Mouse (Mus musculus) adipocyte (in vitro differentiated cells): ENCODE results near the gene Gm7534.
"Not testable (repeated sequence)": the region's sequence is repeated elsewhere in the genome, so short reads cannot be mapped to it uniquely, and the experiment has no call there.

ENCODE experiments used
- DNase-seq: peaks from one replicate; pipeline ENCODE4 v3.0.0-alpha.2; 2016; ENCODE audit warnings: low spot score

The Gm7534 gene

DNA sequence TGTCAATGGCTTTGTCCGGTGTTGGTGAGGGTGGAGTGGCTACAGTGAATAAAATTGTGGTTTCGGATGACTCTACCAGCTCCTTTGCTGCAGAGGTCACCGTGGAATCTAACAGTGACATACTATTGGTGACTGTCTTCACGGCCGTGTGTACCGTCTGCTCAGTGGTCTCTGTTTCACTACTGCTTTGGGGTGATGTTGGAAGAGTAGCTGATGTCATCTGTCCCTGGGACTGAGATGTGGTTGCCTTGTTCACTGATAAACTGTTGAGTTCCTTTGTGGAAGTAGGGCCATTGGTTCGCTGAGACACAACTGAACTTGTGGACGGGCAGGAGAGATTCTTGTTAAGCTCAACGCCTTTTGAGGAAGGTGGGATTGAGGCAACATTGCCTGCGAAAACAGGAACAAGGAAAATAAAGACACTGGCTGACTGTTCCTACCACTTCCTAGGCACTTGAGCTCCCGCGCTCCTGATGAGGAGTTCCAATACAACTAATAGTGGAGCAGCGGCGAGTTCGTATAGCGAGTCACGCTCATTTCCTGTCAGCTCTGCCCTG lies 614 bp upstream of the Gm7534 start:
- DNase-seq, result no peak

DNA sequence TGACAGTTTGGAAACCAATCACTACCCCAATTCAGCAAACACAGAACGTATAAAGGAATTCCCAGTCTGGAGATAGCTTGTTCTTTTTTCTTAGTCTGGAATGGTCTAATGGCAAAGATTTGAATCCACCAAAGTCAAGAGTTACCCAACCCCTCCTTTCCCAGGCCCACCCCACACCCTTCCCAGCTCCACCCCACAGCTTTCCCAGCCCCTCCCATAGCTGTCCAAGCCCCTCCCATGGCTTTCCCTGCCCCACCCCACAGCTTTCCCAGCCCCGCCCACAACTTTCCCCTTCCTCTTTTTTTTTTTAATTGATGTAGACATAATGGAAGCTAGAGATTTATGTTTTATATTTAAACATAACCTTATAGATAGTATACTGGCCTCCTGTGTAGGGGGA lies 3.4 kb downstream of the Gm7534 start:
- DNase-seq, result no peak

DNA sequence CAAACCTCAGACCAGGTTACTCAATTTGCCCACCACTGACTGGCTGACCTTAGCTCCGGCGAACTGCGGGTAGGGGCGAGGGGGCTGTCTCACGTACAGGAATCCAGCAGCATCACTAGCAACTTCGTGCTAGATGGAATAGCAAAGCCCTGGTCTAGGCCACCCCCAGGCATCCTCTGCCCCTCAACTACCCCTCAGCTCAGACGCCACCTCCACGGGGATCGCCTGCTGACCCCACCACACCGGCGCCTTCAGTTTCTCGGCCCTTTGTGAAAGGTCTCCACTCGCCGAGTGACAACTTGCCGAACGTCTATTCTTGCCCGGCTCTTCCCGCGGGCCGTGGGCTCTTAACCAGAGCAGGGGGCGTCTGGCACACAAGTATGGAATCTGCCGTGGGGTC lies 16.5 kb downstream of the Gm7534 start:
- no peak for DNase-seq

DNA sequence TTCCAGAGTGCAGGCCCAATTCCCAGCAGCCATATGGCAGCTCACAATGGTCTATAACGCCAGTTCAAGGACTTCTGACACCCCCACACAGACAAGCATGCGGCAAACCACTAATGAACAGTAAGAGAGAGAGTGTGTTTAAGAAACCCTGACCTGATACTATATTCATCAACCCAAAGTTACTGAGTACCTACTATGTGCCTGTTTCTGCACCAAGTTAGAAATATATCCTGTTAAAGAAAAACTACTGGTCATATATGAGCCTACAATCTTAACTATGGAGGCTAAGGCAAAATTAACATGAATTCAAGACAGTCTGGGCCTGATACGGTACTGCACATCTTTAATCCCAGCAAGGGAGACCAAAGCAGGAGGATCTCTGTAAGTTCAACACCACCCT lies 17.2 kb downstream of the Gm7534 start:
- DNase-seq, result no peak

DNA sequence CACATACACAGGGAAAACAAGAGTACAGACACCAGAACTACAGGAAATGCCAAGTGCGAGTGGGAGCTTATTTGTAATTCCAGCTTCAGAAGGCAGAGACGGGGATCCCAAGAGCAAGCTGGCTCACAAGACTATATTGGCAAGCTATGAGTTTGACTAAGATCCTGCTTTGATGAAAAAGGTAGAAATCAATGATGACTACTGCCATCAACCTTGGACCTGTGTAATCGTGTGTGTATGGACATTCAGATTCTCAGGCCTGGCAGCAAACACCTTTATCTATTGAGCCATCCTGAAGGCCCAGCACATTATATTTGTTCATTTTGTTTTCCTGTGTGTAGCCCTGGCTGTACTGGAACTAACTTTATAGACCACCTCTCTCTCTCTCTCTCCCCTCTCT lies 19.1 kb downstream of the Gm7534 start:
- no peak for DNase-seq

DNA sequence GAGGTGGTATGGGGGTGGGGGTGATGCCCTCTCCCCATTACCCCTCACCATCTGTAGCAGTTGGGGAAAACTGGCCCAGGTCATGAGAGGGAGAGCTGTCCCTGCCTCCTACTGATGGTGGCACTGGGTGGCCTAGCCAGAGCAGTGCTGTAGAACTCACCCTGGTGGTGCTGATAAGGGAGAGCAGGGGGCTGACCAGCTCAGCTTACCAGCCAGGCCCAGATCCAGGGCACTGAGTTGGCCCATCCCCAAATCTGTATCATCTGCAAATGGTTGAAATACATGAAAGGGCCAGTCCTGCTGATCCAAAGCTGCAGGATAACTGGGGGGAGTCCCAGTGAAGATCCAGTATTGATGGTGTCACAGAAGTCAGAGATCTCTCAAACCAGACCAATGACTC lies 21.0 kb downstream of the Gm7534 start:
- no peak for DNase-seq

DNA sequence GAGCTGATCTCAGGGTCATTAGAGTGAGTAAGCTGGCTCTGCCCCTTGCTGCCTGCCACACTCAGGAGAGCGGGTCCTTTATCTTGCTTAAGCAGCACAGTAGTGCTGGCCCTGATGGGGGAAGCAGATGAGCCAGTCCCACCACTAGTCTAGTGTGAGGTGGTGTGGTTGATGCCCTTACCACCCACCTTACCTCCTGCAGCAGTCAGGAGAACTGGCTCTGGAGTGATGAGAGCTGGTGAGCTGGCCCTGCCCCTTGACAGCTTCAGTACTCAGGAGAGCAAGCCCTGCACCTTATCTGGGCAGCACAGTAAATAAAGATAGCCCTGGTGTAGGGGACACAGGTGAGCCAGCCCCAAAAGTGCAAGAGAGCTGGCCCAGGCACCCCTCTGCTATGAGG lies 21.7 kb downstream of the Gm7534 start:
- DNase-seq, result no peak

DNA sequence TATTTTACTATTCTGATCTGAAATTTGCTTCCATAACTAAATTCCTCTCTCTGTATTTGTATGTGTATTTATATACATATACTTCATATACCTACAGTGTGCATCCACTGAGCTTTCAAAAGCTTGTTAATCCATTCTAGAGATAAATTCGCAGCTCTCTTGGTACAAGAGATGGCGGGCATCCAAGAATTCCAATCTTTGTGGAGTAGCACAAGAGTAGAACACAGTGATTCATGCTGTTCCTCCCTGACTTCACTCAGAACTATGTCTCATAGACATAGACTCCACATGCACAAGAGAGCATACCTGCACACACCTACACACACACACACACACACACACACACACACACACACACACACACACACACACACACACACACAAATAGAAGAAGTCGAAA lies 30.4 kb downstream of the Gm7534 start:
- peak; percentile 23 for DNase-seq

DNA sequence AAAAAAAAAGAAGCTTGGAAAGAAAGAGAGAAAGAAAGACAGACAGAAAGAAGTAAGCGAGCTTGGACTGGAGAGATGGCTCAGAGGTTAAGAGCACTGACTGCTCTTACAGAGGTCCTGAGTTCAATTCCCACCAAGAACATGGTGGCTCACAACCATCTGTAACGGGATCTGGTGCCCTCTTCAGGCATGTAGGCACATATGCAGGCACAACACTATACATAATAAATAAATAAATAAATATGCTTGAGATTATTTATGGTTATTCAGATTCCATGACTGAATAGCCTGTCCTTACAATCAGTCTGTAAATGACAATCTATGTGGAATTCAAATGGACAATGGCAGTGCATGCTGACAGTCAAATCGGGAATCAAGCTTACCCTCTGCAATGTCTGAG lies 35.9 kb downstream of the Gm7534 start:
- no peak for DNase-seq

DNA sequence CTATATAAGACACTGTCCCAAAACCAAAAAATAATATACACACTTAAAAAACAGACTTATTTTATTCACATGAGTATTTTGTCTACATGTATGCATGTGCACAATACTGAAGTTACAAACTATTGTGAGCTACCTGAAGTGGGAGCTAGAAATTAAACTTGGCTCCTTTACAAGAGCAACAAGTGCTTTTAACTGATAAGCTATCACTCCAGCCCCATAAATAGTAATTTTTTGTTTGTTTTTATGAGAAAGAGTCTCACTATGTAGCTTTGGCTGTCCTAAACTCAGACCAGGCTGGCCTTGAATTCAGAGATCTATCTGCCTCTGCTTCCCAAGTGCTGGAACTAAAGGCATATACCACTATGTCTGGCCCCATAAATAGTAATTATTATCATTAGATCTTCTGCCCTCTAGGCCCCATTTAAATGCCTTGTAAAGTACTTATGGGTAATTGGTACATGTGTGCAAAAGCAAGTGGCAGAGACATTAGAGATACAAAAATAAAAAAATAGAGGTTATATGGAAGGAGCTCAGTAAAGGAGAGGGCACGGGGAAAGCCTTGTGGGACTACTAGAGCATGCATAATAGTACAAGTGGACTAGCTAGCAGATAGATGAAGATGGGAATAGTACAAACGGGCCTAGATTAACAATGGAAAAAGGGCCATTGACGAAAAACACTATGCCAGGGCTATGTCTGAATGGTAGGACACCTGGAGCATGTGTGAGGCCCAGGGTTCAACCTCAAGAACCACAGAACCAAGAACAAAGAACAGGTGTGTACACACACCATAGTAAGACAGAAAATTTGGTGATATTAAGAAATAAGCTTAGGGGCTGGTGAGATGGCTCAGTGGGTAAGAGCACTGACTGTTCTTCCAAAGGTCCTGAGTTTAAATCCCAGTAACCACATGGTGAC lies 37.0 kb downstream of the Gm7534 start:
- no peak for DNase-seq

DNA sequence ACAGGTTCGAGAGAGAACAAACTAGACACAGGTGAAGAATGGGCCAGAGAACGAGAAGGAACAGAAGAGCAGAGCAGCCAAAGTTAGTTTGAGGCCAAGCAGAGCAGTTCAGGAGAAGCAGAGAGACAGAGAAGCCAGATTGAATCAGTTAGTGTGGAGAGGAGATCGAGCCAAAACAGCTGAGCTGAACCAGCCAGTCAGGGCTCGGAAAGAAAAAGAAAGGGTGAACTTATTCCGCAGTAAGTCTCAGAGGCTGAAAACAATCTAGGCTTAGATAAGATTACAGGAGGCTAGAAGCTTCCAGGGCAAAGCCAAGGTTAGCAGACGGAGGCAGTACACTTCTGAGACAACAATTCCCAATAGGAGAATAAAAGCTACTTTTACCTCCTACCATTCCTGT lies 37.8 kb downstream of the Gm7534 start:
- DNase-seq, result no peak

DNA sequence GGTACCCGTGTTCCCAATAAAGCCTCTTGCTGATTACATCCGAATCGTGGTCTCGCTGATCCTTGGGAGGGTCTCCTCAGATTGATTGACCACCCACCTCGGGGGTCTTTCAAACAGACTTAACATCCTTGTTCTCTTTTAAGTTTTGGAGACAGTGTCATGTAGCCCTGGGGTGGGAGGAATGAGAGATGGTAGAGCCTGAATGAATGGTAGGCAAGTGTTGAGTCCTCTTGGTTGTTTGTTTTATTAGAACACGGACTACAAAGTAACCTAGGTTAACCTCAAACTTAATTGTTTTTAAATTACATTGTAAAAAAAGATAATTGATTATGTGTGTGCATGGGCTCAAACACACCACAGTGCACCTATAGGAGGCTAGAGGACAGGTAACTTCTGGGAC lies 38.2 kb downstream of the Gm7534 start:
- DNase-seq, result no peak

DNA sequence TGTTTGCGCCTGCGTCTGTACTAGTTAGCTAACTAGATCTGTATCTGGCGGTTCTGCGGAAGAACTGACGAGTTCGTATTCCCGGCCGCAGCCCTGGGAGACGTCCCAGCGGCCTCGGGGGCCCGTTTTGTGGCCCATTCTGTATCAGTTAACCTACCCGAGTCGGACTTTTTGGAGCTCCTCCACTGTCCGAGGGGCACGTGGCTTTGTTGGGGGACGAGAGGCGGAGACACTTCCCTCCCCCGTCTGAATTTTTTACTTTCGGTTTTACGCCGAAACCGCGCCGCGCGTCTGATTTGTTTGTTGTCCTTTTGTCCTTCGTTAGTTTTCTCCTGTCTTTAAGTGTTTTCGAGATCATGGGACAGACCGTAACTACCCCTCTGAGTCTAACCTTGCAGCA lies 42.7 kb downstream of the Gm7534 start:
- not testable (repeated sequence) for DNase-seq

DNA sequence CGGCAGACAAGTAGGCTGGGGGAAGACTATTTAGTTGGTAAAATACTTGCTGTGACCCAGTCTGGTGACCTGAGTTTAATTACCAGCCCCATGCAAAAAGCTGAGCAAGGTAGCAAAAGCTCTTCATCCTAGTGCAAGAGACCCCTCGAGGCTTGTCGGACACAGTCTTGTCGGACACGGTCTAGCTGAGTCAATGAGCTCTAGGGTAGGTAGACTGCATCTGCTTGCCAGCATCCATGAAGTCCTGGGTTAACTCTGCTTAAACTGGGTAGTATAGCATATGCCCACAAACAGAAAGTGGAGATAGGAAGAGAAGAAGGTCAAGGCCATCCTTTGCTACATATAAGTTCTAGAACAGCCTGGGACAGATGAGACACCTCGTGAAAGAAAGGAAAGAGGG lies 44.0 kb downstream of the Gm7534 start:
- no peak for DNase-seq

DNA sequence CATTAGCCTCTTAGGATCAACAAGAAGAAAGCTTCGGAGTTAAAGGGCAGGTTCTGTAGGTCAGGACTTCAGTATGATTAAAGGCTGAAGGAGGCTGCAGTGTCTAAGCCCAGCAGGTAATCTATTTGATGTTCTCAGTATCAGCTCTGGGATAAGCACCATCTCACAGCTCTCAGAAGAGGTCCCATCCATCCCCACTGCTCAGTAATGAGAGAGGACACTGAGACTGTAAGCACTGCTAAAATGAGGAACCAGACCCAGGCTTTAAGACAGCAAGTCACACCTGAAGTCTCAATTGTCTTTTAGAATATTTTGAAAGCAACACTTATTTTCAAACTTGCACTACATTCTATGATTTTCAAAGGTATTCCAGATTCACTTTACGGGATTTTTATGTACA lies 45.2 kb downstream of the Gm7534 start:
- no peak for DNase-seq

DNA sequence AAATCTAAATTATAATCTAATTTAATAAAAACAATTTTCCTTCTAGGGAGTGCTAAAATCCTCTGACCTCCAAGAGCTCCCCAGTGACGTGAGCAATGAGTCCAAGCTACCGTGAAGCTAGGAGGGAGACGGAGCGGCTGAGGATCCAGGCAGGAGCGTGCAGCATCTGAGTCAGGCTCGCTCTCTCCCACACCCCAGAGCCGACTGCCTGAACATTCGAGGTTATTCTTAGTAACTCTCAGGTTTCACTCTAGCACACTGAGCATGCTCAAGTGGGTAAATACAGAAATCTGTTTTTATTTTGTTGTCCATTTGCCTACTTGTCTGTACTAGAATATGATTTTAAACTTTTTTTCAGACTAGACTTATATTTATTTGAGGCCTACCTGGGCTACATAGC lies 46.1 kb downstream of the Gm7534 start:
- DNase-seq, result no peak

DNA sequence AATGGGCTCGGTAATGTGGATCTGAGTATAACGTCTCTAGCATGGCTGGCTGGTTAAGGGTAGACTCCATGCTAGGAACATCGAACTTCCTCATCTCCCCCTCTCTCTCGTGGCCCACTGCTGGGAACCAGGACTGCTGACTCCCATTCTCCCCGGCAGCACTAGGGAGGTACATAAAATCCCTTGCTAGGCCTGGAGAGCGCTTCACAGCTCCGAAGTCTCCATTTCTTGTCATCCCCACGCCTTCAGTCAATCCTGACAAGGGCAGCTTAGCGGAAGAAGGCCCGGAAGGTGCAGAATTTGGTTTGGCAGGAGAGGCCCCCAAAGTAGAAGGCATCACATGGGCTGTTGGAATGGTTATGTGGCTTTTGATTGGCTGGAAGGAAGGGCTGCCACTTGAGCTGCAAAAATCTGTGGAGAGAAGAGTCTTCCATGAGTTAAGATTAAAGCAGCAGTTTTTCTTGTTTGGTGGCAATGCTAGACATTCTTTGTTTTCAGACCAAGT lies 46.8 kb downstream of the Gm7534 start:
- no peak for DNase-seq

DNA sequence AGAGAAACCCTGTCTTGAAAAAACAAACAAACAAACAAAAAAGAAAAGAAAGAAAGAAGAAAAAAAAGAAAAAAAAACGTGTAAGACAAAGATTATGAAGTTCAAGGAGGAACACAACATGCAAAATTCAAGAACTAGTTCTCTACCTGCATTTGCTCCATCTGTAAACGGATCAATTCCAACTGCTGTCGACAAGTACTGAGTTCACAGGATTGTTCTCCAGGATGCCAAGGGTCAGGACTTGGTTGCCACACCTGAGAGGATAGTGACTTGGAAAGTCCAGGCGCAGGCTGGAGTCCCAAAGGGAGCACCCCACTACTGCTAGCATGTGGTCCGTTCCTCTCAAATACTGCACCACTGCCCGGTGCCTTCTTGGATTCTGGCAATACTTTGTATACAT lies 47.3 kb downstream of the Gm7534 start:
- no peak for DNase-seq

DNA sequence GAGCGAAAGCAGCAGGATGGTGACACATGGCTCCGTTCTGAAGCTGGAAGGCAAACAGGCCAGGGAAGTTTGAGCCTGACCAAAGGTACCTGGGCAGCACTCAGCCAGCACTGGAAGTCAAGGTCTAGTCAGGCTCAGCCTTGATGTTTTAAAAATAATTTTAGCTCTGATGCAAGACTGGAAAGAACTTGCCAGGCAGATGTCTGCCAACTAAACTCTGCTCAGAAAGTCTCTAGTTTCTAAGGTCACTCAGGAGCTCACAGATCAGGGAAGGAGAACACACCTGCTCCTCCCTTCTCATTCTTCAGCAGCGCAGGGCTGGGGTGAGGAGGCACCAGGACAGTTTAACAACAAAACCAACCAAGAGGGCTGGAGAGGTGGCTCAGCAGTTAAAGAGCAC lies 48.5 kb downstream of the Gm7534 start:
- peak; percentile 12 for DNase-seq

DNA sequence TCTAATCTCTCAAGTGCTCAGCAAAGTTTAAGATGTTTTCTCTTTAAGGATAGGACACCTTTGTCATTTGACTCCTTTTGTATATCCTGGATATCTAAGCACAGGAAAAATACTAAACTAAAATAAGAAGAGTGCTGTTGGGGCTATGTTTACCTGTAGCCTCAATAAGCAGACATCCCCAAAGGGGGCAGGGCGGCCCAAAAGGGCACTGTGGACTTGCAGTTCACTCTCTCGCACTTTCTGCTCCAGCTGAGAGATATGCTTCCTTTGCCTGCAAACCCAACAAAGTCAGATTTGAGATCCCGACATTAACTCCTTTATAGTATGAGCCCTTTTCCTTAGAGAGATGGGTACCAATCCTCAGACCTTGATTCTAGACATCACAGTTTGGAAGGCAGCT lies 49.1 kb downstream of the Gm7534 start:
- no peak for DNase-seq

DNA sequence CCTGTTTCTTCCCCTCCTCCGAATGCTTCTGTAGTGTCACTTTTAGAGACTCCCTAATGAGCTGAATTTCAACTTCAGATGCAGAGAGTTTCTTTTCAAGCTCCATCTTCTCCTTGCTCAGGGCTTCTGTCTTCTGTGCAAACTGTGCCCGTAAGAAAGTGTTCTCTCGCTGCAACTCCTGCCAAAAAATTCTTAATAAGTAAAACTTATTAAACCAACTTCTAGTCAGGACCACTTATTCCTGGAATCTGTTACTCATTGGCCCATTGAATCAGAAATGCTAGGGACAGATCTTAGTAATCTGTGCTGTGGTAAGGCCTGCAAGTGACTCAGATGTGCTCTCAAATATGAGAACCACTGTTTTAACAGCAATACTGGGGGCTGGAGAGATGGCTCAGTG lies 50.7 kb downstream of the Gm7534 start:
- no peak for DNase-seq

DNA sequence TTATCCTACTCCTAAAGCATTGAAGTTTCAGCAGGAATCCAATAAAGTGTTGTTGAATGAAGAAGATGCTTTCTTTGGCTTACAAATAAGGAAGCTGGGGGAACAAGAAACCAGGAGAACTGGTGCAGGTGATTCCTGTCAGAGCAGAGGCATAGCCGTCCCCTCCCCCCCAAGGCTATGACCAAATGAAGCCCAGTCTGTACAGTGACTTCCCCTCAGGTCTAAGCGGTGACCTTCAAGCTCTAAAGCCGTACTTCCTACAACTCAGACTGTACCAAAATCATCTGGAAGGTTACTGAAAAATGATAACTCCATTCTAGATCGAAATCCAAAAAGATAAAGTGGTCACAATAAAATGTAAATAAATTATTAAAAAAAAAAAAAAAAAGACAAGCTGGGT lies 53.4 kb downstream of the Gm7534 start:
- no peak for DNase-seq

DNA sequence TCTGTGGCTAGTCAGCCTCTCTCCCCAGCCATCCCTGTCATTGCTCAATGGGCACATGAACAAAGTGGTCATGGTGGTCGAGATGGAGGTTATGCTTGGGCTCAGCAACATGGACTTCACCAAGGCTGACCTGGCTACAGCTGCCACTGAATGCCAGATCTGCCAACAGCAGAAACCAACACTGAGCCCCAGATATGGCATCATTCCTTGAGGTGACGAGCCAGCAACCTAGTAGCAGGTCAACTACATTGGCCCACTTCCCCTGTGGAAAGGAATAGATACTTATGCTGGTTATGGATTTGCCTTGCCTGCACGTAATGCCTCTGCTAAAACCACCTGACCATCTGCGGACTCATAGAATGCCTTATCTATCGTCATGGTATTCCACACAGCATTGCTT lies 58.5 kb downstream of the Gm7534 start:
- not testable (repeated sequence) for DNase-seq
